Mouse (Mus musculus) E14TG2a.4 (cell line): ENCODE data around the gene Dnah3.

Source experiments
- H3K27me3 ChIP-seq: 2 replicates; pipeline ENCODE4 v1.6.1; 2014; ENCODE audit warnings: low read length, control low read depth; ENCODE audit not compliant: insufficient read depth
- H3K36me3 ChIP-seq: 2 replicates; pipeline ENCODE4 v1.6.1; 2014; ENCODE audit warnings: low read length, control low read depth; ENCODE audit not compliant: insufficient read depth
- H3K4me1 ChIP-seq: replicated peaks from 2 replicates; pipeline ENCODE4 v1.6.1; 2014; ENCODE audit warnings: low read depth, low read length, control low read depth
- H3K4me3 ChIP-seq: replicated peaks from 2 replicates; pipeline ENCODE4 v1.5.1; 2014; ENCODE audit warnings: mild to moderate bottlenecking, low read length
- H3K9me3 ChIP-seq: 2 replicates; pipeline ENCODE4 v1.6.1; 2014; ENCODE audit warnings: low read length, control low read depth
- CTCF ChIP-seq: conservative IDR thresholded peaks from 2 replicates; pipeline ENCODE4 v1.5.1; 2014; ENCODE audit warnings: low read length
- NANOG ChIP-seq: IDR thresholded peaks from 2 replicates; pipeline ENCODE4 v1.6.1; 2014; ENCODE audit warnings: borderline replicate concordance, low read length, mixed read lengths
- POU5F1 ChIP-seq: IDR thresholded peaks from 2 replicates; pipeline ENCODE4 v1.6.1; 2014; ENCODE audit warnings: low read length, borderline replicate concordance

Gene Dnah3

GRCm38 (mm10) chr7:119906523-119907215, 188.4 kb downstream of the Dnah3 start:
- Histone ChIP-seq H3K9me3 (no peaks in the 10 kb centered on the region), H3K36me3 (no peaks in the 10 kb centered on the region), H3K4me1 (peaks cover 2% of the 10 kb centered on the region; the same call in 1 of the 2 replicates), H3K4me3 (no peak overlapping the region), H3K27me3 (no peaks in the 10 kb centered on the region)
- TF ChIP-seq NANOG = no peak
- TF ChIP-seq CTCF = no peak
- TF ChIP-seq POU5F1 = no peak

GRCm38 (mm10) chr7:119899386-119900057, 195.6 kb downstream of the Dnah3 start:
- no peaks in the 10 kb centered on the region for H3K9me3 ChIP-seq
- no peaks in the 10 kb centered on the region for H3K36me3 ChIP-seq
- TF ChIP-seq POU5F1 (no peak), NANOG (no peak), CTCF (no peak)
- no peaks in the 10 kb centered on the region for H3K27me3 ChIP-seq
- H3K4me1 ChIP-seq = peaks cover 57% of the 10 kb centered on the region
- H3K4me3 ChIP-seq = no peak overlapping the region

- Histone ChIP-seq H3K9me3 (no peaks in the 10 kb centered on the region), H3K4me1 (peaks cover 68% of the 10 kb centered on the region)
- TF ChIP-seq CTCF (no peak), NANOG (peak; percentile 56; the same call in 1 of the 2 replicates)
These were observed 196.7 kb downstream of the Dnah3 start for GRCm38 (mm10) chr7:119898247-119898856.

GRCm38 (mm10) chr7:119897521-119898109, 197.5 kb downstream of the Dnah3 start:
- H3K9me3 ChIP-seq = no peaks in the 10 kb centered on the region
- peak overlapping the region; percentile 94 for H3K4me3 ChIP-seq
- H3K27me3 ChIP-seq = no peaks in the 10 kb centered on the region
- H3K4me1 ChIP-seq = peaks cover 74% of the 10 kb centered on the region
- no peak for TF ChIP-seq CTCF
- 0 out of 2 replicates have a peak, but pooled peaks have one; percentile 20 for TF ChIP-seq NANOG
- H3K36me3 ChIP-seq = no peaks in the 10 kb centered on the region

More at GRCm38 (mm10) chr7:119898247-119898856, 196.7 kb downstream of the Dnah3 start:
- Histone ChIP-seq H3K36me3 (no peaks in the 10 kb centered on the region), H3K4me3 (peak overlapping the region; percentile 94; the same call in 1 of the 2 replicates), H3K27me3 (no peaks in the 10 kb centered on the region)

GRCm38 (mm10) chr7:119895639-119896512, 199.2 kb downstream of the Dnah3 start, which contains the start of the genes Lyrm1 and Dcun1d3:
Lyrm1 (plus strand) TSS chr7:119895861.
Dcun1d3 (minus strand) TSS chr7:119896298.
- Histone ChIP-seq H3K36me3 (no peaks in the 10 kb centered on the region), H3K9me3 (no peaks in the 10 kb centered on the region), H3K27me3 (no peaks in the 10 kb centered on the region), H3K4me1 (peaks cover 84% of the 10 kb centered on the region), H3K4me3 (peak within 1 kb of the TSS; percentile 94)
- no peak for TF ChIP-seq CTCF
- no peak for TF ChIP-seq POU5F1
- TF ChIP-seq NANOG = no peak

GRCm38 (mm10) chr7:119894818-119895544, 200.1 kb downstream of the Dnah3 start:
- TF ChIP-seq POU5F1 = no peak
- TF ChIP-seq CTCF = no peak
- TF ChIP-seq NANOG = no peak
- peaks cover 86% of the 10 kb centered on the region for H3K4me1 ChIP-seq
- no peaks in the 10 kb centered on the region for H3K9me3 ChIP-seq
- H3K36me3 ChIP-seq = no peaks in the 10 kb centered on the region
- no peaks in the 10 kb centered on the region for H3K27me3 ChIP-seq
- H3K4me3 ChIP-seq = peak overlapping the region; percentile 94

GRCm38 (mm10) chr7:119892742-119893141, 202.3 kb downstream of the Dnah3 start:
- TF ChIP-seq NANOG = no peak
- TF ChIP-seq POU5F1 = no peak
- no peak for TF ChIP-seq CTCF
- H3K36me3 ChIP-seq = peaks cover under 1% of the 10 kb centered on the region; the same call in 1 of the 2 replicates
- no peak overlapping the region for H3K4me3 ChIP-seq
- no peaks in the 10 kb centered on the region for H3K9me3 ChIP-seq
- no peaks in the 10 kb centered on the region for H3K27me3 ChIP-seq
- H3K4me1 ChIP-seq = peaks cover 67% of the 10 kb centered on the region
